In genomic region chr3:129830626-129831025, GRCm38 (mm10) we compare ENCODE assay signal across 8 mouse cellular contexts. TPM values are rescaled to one million over a fixed set of nuclear protein-coding genes. Genes with fewer than 3 reads are reported as not detected.
DNase-seq lines count a peak whose midpoint lies in the region; ATAC-seq lines count a peak whose summit lies in the region.

No protein-coding gene starts in this region.

- H3K4me2 ChIP-seq in embryonic facial prominence, embryonic 15.5 days (replicated peaks), result peak overlapping the region; percentile 75
- H3K4me2 ChIP-seq in intestine, embryonic 16.5 days (ENCODE audit: low read depth, low read length), result peak overlapping the region; percentile 57

- peak overlapping the region; percentile 91 for H3K27ac ChIP-seq in heart, embryonic 10.5 days
- peak overlapping the region; percentile 91 for H3K27ac ChIP-seq in embryonic facial prominence, embryonic 15.5 days (replicated peaks)
- H3K27ac ChIP-seq in intestine, embryonic 16.5 days (ENCODE audit: low read length), result peak overlapping the region; percentile 90
- H3K27ac ChIP-seq in macrophage, result no peak overlapping the region

- H3K27me3 ChIP-seq in heart, embryonic 10.5 days (ENCODE audit: insufficient read depth, poor library complexity, severe bottlenecking), result no peaks in the 10 kb centered on the region
- peaks cover 3% of the 10 kb centered on the region; the same call in 1 of the 2 replicates for H3K27me3 ChIP-seq in embryonic facial prominence, embryonic 15.5 days
- H3K27me3 ChIP-seq in intestine, embryonic 16.5 days (replicated peaks; ENCODE audit: control insufficient read depth, insufficient read depth, low read length), result no peaks in the 10 kb centered on the region

- WGBS in heart, embryonic 10.5 days, result under 1% methylated on average over 45 of the region's 45 CpGs
- WGBS in embryonic facial prominence, embryonic 15.5 days, result 0% methylated on average over 38 of the region's 45 CpGs
- WGBS in intestine, embryonic 16.5 days, result under 1% methylated on average over 41 of the region's 45 CpGs
- 3% methylated on average over 38 of the region's 45 CpGs for WGBS in macrophage (ENCODE audit: missing documents)

- peaks cover 10% of the 10 kb centered on the region for H3K4me1 ChIP-seq in heart, embryonic 10.5 days
- peaks cover 11% of the 10 kb centered on the region for H3K4me1 ChIP-seq in embryonic facial prominence, embryonic 15.5 days
- H3K4me1 ChIP-seq in intestine, embryonic 16.5 days (ENCODE audit: control insufficient read depth, insufficient read depth, low read length), result no peaks in the 10 kb centered on the region; the same call in 1 of the 2 replicates

- peaks cover 30% of the 10 kb centered on the region for H3K36me3 ChIP-seq in heart, embryonic 10.5 days
- H3K36me3 ChIP-seq in embryonic facial prominence, embryonic 15.5 days, result peaks cover 25% of the 10 kb centered on the region
- 0 out of 2 replicates have a peak, but pooled peaks cover 6% of the 10 kb centered on the region for H3K36me3 ChIP-seq in intestine, embryonic 16.5 days (ENCODE audit: control insufficient read depth, insufficient read depth, low read length)
- H3K36me3 ChIP-seq in macrophage (ENCODE audit: inconsistent target), result no peaks in the 10 kb centered on the region

- peak overlapping the region; percentile 82 for H3K4me3 ChIP-seq in heart, embryonic 10.5 days
- peak overlapping the region; percentile 82 for H3K4me3 ChIP-seq in embryonic facial prominence, embryonic 15.5 days (replicated peaks)
- peak overlapping the region; percentile 93 for H3K4me3 ChIP-seq in intestine, embryonic 16.5 days (ENCODE audit: low read length)
- H3K4me3 ChIP-seq in macrophage (ENCODE audit: inconsistent target), result peak overlapping the region; percentile 54

- DNase-seq in heart, embryonic 10.5 days (ENCODE audit: low spot score), result peak; percentile 79
- no peak for DNase-seq in heart, adult 8-10 months (ENCODE audit: low spot score)
- DNase-seq in CD8-positive naive resting alpha-beta T cell, adult 2 months (ENCODE audit: low read depth in 2 of 2, low spot score in 2 of 2), result peak; percentile 52 to 55
- DNase-seq in thymus, adult 18-20 months, result peak; percentile 42 to 43
- no peak for DNase-seq in Muller cell, postnatal 12 days (ENCODE audit: inconsistent ontology term)

- peak overlapping the region; percentile 76 for H3K9ac ChIP-seq in embryonic facial prominence, embryonic 15.5 days
- H3K9ac ChIP-seq in intestine, embryonic 16.5 days (ENCODE audit: low read depth, low read length), result peak overlapping the region; percentile 90

- no peaks in the 10 kb centered on the region for H3K9me3 ChIP-seq in heart, embryonic 10.5 days
- H3K9me3 ChIP-seq in embryonic facial prominence, embryonic 15.5 days (replicated peaks), result no peaks in the 10 kb centered on the region
- no peaks in the 10 kb centered on the region for H3K9me3 ChIP-seq in intestine, embryonic 16.5 days (ENCODE audit: control insufficient read depth, low read length)

- peaks cover 33% of the 10 kb centered on the region for H3K79me2 ChIP-seq in macrophage (ENCODE audit: inconsistent target)

- peak; percentile 5; the same call in 1 of the 2 replicates for ATAC-seq in embryonic facial prominence, embryonic 15.5 days (ENCODE audit: insufficient number of reproducible peaks, low FRiP score, low TSS enrichment, low read depth)
- no peak; the same call in 1 of the 2 replicates for ATAC-seq in intestine, embryonic 16.5 days

RNA-seq across cellular contexts. Expression of gene Gar1, which starts 0.6 kb away (rescaled TPM):
- 59.0 and 97.1 TPM in 2 replicates for polyA plus RNA-seq in heart, embryonic 10.5 days (2016; fragmentation: Nextera tagmentation; extraction: Ambion mirVana)
- 10 to 100 TPM; 15.1 to 22.7 (median 21.6) TPM for total RNA-seq in heart, adult 8-10 months (2022)
- polyA plus RNA-seq in embryonic facial prominence, embryonic 15.5 days (2015; fragmentation: Nextera tagmentation; extraction: Ambion mirVana), result 73.6 and 81.9 TPM in 2 replicates
- 50.5 and 56.0 TPM in 2 replicates for polyA plus RNA-seq in intestine, embryonic 16.5 days (2015; fragmentation: Nextera tagmentation; extraction: Ambion mirVana)
- 10 to 100 TPM in 23 of 26 experiments, 1 to 10 TPM in 3; 6.5 to 35.9 (median 19.3) TPM for total RNA-seq in macrophage (2018; cell fraction: chromatin; rRNA removed)
- total RNA-seq in macrophage (2018; cell fraction: cytosol; rRNA removed), result 10 to 100 TPM; 13.1 to 27.7 (median 16.9) TPM
- total RNA-seq in macrophage (2018; cell fraction: nucleus; rRNA removed), result 10 to 100 TPM in 20 of 26 experiments, 1 to 10 TPM in 5, not detected in 1; 6.6 to 55.3 (median 17.1) TPM
- polyA plus RNA-seq in macrophage (2018), result 11.8 to 57.0 TPM (median 36.2 TPM) in 3 replicates

RNA-seq across cellular contexts. Expression of gene Cfi, which starts 5.1 kb away (rescaled TPM):
- polyA plus RNA-seq in heart, embryonic 10.5 days (2016; fragmentation: Nextera tagmentation; extraction: Ambion mirVana), result 0.67 and 5.9 TPM in 2 replicates
- 1 to 10 TPM in 3 of 4 experiments, under 1 TPM in 1; 0.82 to 1.6 (median 1.1) TPM for total RNA-seq in heart, adult 8-10 months (2022)
- 0.35 and 0.48 TPM in 2 replicates for polyA plus RNA-seq in embryonic facial prominence, embryonic 15.5 days (2015; fragmentation: Nextera tagmentation; extraction: Ambion mirVana)
- 77.7 and 82.8 TPM in 2 replicates for polyA plus RNA-seq in intestine, embryonic 16.5 days (2015; fragmentation: Nextera tagmentation; extraction: Ambion mirVana)
- not detected for total RNA-seq in macrophage (2018; cell fraction: chromatin; rRNA removed)
- total RNA-seq in macrophage (2018; cell fraction: cytosol; rRNA removed), result not detected
- total RNA-seq in macrophage (2018; cell fraction: nucleus; rRNA removed), result not detected
- not detected in 3 replicates for polyA plus RNA-seq in macrophage (2018)

RNA-seq across cellular contexts. Expression of gene Rrh, which starts 8.2 kb away (rescaled TPM):
- not detected in 2 replicates for polyA plus RNA-seq in heart, embryonic 10.5 days (2016; fragmentation: Nextera tagmentation; extraction: Ambion mirVana)
- under 1 TPM in 1 of 4 experiments, not detected in 3; 0.25 TPM for total RNA-seq in heart, adult 8-10 months (2022)
- 0.48 and 0.54 TPM in 2 replicates for polyA plus RNA-seq in embryonic facial prominence, embryonic 15.5 days (2015; fragmentation: Nextera tagmentation; extraction: Ambion mirVana)
- polyA plus RNA-seq in intestine, embryonic 16.5 days (2015; fragmentation: Nextera tagmentation; extraction: Ambion mirVana), result 0.16 and 0.21 TPM in 2 replicates
- total RNA-seq in macrophage (2018; cell fraction: chromatin; rRNA removed), result 1 to 10 TPM in 7 of 26 experiments, under 1 TPM in 12, not detected in 7; 0.21 to 2.7 (median 0.76) TPM
- under 1 TPM in 3 of 26 experiments, not detected in 23; 0.03 to 0.13 (median 0.07) TPM for total RNA-seq in macrophage (2018; cell fraction: cytosol; rRNA removed)
- total RNA-seq in macrophage (2018; cell fraction: nucleus; rRNA removed), result 1 to 10 TPM in 3 of 26 experiments, under 1 TPM in 11, not detected in 12; 0.14 to 1.7 (median 0.45) TPM
- polyA plus RNA-seq in macrophage (2018), result 0.13 TPM in 1 of 3 replicates, not detected in the others

RNA-seq across cellular contexts. Expression of gene Lrit3, which starts 26.8 kb away (rescaled TPM):
- 0.08 TPM in 1 of 2 replicates, not detected in the other for polyA plus RNA-seq in heart, embryonic 10.5 days (2016; fragmentation: Nextera tagmentation; extraction: Ambion mirVana)
- not detected for total RNA-seq in heart, adult 8-10 months (2022)
- polyA plus RNA-seq in embryonic facial prominence, embryonic 15.5 days (2015; fragmentation: Nextera tagmentation; extraction: Ambion mirVana), result not detected in 2 replicates
- polyA plus RNA-seq in intestine, embryonic 16.5 days (2015; fragmentation: Nextera tagmentation; extraction: Ambion mirVana), result not detected in 2 replicates
- not detected for total RNA-seq in macrophage (2018; cell fraction: chromatin; rRNA removed)
- not detected for total RNA-seq in macrophage (2018; cell fraction: cytosol; rRNA removed)
- total RNA-seq in macrophage (2018; cell fraction: nucleus; rRNA removed), result not detected
- polyA plus RNA-seq in macrophage (2018), result not detected in 3 replicates

RNA-seq across cellular contexts. Expression of gene Pla2g12a, which starts 47.8 kb away (rescaled TPM):
- 53.3 and 64.1 TPM in 2 replicates for polyA plus RNA-seq in heart, embryonic 10.5 days (2016; fragmentation: Nextera tagmentation; extraction: Ambion mirVana)
- total RNA-seq in heart, adult 8-10 months (2022), result 10 to 100 TPM; 43.8 to 66.6 (median 45.6) TPM
- polyA plus RNA-seq in embryonic facial prominence, embryonic 15.5 days (2015; fragmentation: Nextera tagmentation; extraction: Ambion mirVana), result 29.2 and 30.1 TPM in 2 replicates
- 47.5 and 62.4 TPM in 2 replicates for polyA plus RNA-seq in intestine, embryonic 16.5 days (2015; fragmentation: Nextera tagmentation; extraction: Ambion mirVana)
- total RNA-seq in macrophage (2018; cell fraction: chromatin; rRNA removed), result 1 to 10 TPM in 19 of 26 experiments, under 1 TPM in 6, not detected in 1; 0.46 to 4.9 (median 2.0) TPM
- 10 to 100 TPM in 9 of 26 experiments, 1 to 10 TPM in 17; 4.4 to 12.5 (median 8.0) TPM for total RNA-seq in macrophage (2018; cell fraction: cytosol; rRNA removed)
- 1 to 10 TPM; 1.2 to 8.7 (median 3.0) TPM for total RNA-seq in macrophage (2018; cell fraction: nucleus; rRNA removed)
- 7.3 to 12.6 TPM (median 8.2 TPM) in 3 replicates for polyA plus RNA-seq in macrophage (2018)

Comparison
In these comparisons a context has a peak if more than half of its experiments do, and no peak if none do; other contexts are left out.
1. DNase-seq: peak in heart, embryonic 10.5 days (single experiment), CD8-positive naive resting alpha-beta T cell, adult 2 months (2 of 2) and thymus, adult 18-20 months (2 of 2); none in heart, adult 8-10 months (single experiment) and Muller cell, postnatal 12 days (single experiment).
2. RNA of gene Cfi, which starts 5.1 kb away (polyA plus RNA-seq): 77.7 to 82.8 TPM in intestine, embryonic 16.5 days; 0.67 to 5.9 TPM in heart, embryonic 10.5 days, 0.35 to 0.48 TPM in embryonic facial prominence, embryonic 15.5 days and not detected in macrophage; every median in the first group is over 10 times any median in the second.
3. Peak in every context shown above with its lines, with median percentiles within 50 percentile points of each other: H3K4me3 ChIP-seq.